Mouse (Mus musculus): ENCODE data around the gene Tiam1. TPM values are rescaled to one million over a fixed set of nuclear protein-coding genes. Genes with fewer than 3 reads are reported as not detected.

The Tiam1 gene
- total and polyA plus RNA-seq, 2 experiments from 2014 or later: 20.5 to 42.4 TPM

GRCm38 (mm10) chr16:90167646-90168045 is 24.1 kb upstream of the Tiam1 start:
- no peaks in the 10 kb centered on the region for H3K36me3 ChIP-seq (ENCODE audit: insufficient read depth)
- no peaks in the 10 kb centered on the region for H3K9me3 ChIP-seq (ENCODE audit: low read length)
- no peak overlapping the region for H3K4me2 ChIP-seq (ENCODE audit: low read depth)
- H3K27me3 ChIP-seq (ENCODE audit: insufficient read depth, low read length): no peaks in the 10 kb centered on the region
- WGBS: 23% methylated on average over 10 of the region's 10 CpGs
- H3K4me1 ChIP-seq (ENCODE audit: insufficient read depth): peaks cover 8% of the 10 kb centered on the region; the same call in 1 of the 2 replicates
- H3K27ac ChIP-seq (ENCODE audit: low read depth, low read length): no peak overlapping the region
- DNase-seq (peak; percentile 91), ATAC-seq (no peak)
- peak; percentile 98 for TF ChIP-seq CTCF (IDR thresholded peaks at IDR 0.05; ENCODE audit: low read depth)
- H3K4me3 ChIP-seq (ENCODE audit: low read depth, low read length): no peak overlapping the region
- H3K9ac ChIP-seq: no peak overlapping the region

- ATAC-seq: no peak
Observed at GRCm38 (mm10) chr16:90165435-90165834, 21.9 kb upstream of the Tiam1 start.

GRCm38 (mm10) chr16:90164942-90165341 is 21.4 kb upstream of the Tiam1 start:
- no peak overlapping the region for H3K9ac ChIP-seq
- no peak for ATAC-seq
- H3K9me3 ChIP-seq (ENCODE audit: low read length): no peaks in the 10 kb centered on the region
- no peak for TF ChIP-seq CTCF (IDR thresholded peaks at IDR 0.05; ENCODE audit: low read depth)
- H3K36me3 ChIP-seq (ENCODE audit: insufficient read depth): no peaks in the 10 kb centered on the region
- no peaks in the 10 kb centered on the region for H3K27me3 ChIP-seq (ENCODE audit: insufficient read depth, low read length)
- no peak for DNase-seq
- no peak overlapping the region for H3K4me3 ChIP-seq (ENCODE audit: low read depth, low read length)
- 91% methylated on average over 11 of the region's 11 CpGs for WGBS
- H3K27ac ChIP-seq (ENCODE audit: low read depth, low read length): no peak overlapping the region
- 0 out of 2 replicates have a peak, but pooled peaks cover 4% of the 10 kb centered on the region for H3K4me1 ChIP-seq (ENCODE audit: insufficient read depth)
- no peak overlapping the region for H3K4me2 ChIP-seq (ENCODE audit: low read depth)

More at GRCm38 (mm10) chr16:90165435-90165834, 21.9 kb upstream of the Tiam1 start:
- Histone ChIP-seq H3K4me3 (ENCODE audit: low read depth, low read length) (no peak overlapping the region), H3K36me3 (ENCODE audit: insufficient read depth) (no peaks in the 10 kb centered on the region), H3K27ac (ENCODE audit: low read depth, low read length) (no peak overlapping the region), H3K9me3 (ENCODE audit: low read length) (no peaks in the 10 kb centered on the region), H3K9ac (no peak overlapping the region), H3K4me1 (ENCODE audit: insufficient read depth) (peaks cover 8% of the 10 kb centered on the region; the same call in 1 of the 2 replicates), H3K4me2 (ENCODE audit: low read depth) (no peak overlapping the region), H3K27me3 (ENCODE audit: insufficient read depth, low read length) (no peaks in the 10 kb centered on the region)
- TF ChIP-seq CTCF (IDR thresholded peaks at IDR 0.05; ENCODE audit: low read depth): no peak
- no peak for DNase-seq
- WGBS: 57% methylated on average over 2 of the region's 2 CpGs

- no peak overlapping the region for H3K4me3 ChIP-seq (ENCODE audit: low read depth, low read length)
- no peaks in the 10 kb centered on the region for H3K36me3 ChIP-seq (ENCODE audit: insufficient read depth)
- H3K4me2 ChIP-seq (ENCODE audit: low read depth): no peak overlapping the region
- peak; percentile 67; the same call in 1 of the 2 replicates for ATAC-seq
- no peaks in the 10 kb centered on the region for H3K9me3 ChIP-seq (ENCODE audit: low read length)
- WGBS: 42% methylated on average over 7 of the region's 7 CpGs
- no peak overlapping the region for H3K9ac ChIP-seq
- no peaks in the 10 kb centered on the region for H3K4me1 ChIP-seq (ENCODE audit: insufficient read depth)
- peak; percentile 67 for TF ChIP-seq CTCF (IDR thresholded peaks at IDR 0.05; ENCODE audit: low read depth)
- H3K27ac ChIP-seq (ENCODE audit: low read depth, low read length): no peak overlapping the region
- peak; percentile 43 for DNase-seq
- H3K27me3 ChIP-seq (ENCODE audit: insufficient read depth, low read length): no peaks in the 10 kb centered on the region
Observed at GRCm38 (mm10) chr16:90155080-90155479, 11.5 kb upstream of the Tiam1 start.

GRCm38 (mm10) chr16:90150820-90151219 is 7.3 kb upstream of the Tiam1 start:
- Histone ChIP-seq H3K27me3 (ENCODE audit: insufficient read depth, low read length) (no peaks in the 10 kb centered on the region), H3K27ac (ENCODE audit: low read depth, low read length) (no peak overlapping the region), H3K36me3 (ENCODE audit: insufficient read depth) (no peaks in the 10 kb centered on the region), H3K4me1 (ENCODE audit: insufficient read depth) (no peaks in the 10 kb centered on the region), H3K9ac (no peak overlapping the region), H3K4me3 (ENCODE audit: low read depth, low read length) (no peak overlapping the region), H3K9me3 (ENCODE audit: low read length) (no peaks in the 10 kb centered on the region), H3K4me2 (ENCODE audit: low read depth) (no peak overlapping the region)
- WGBS: 79% methylated on average over 6 of the region's 6 CpGs
- ATAC-seq: no peak
- no peak for TF ChIP-seq CTCF (IDR thresholded peaks at IDR 0.05; ENCODE audit: low read depth)
- no peak for DNase-seq

GRCm38 (mm10) chr16:90150126-90150525 is 6.6 kb upstream of the Tiam1 start:
- H3K4me1 ChIP-seq (ENCODE audit: insufficient read depth): no peaks in the 10 kb centered on the region
- H3K27me3 ChIP-seq (ENCODE audit: insufficient read depth, low read length): no peaks in the 10 kb centered on the region
- WGBS: 47% methylated on average over 7 of the region's 7 CpGs
- no peak for ATAC-seq
- H3K9me3 ChIP-seq (ENCODE audit: low read length): no peaks in the 10 kb centered on the region
- no peak overlapping the region for H3K27ac ChIP-seq (ENCODE audit: low read depth, low read length)
- H3K9ac ChIP-seq: no peak overlapping the region
- no peaks in the 10 kb centered on the region for H3K36me3 ChIP-seq (ENCODE audit: insufficient read depth)
- TF ChIP-seq CTCF (IDR thresholded peaks at IDR 0.05; ENCODE audit: low read depth): no peak
- DNase-seq: no peak
- no peak overlapping the region for H3K4me3 ChIP-seq (ENCODE audit: low read depth, low read length)
- H3K4me2 ChIP-seq (ENCODE audit: low read depth): no peak overlapping the region

GRCm38 (mm10) chr16:90149335-90149734 is 5.8 kb upstream of the Tiam1 start:
- H3K36me3 ChIP-seq (ENCODE audit: insufficient read depth): no peaks in the 10 kb centered on the region
- H3K4me3 ChIP-seq (ENCODE audit: low read depth, low read length): no peak overlapping the region
- TF ChIP-seq CTCF (IDR thresholded peaks at IDR 0.05; ENCODE audit: low read depth): no peak
- no peak overlapping the region for H3K27ac ChIP-seq (ENCODE audit: low read depth, low read length)
- DNase-seq (no peak), ATAC-seq (no peak)
- H3K9ac ChIP-seq: no peak overlapping the region
- no peaks in the 10 kb centered on the region for H3K27me3 ChIP-seq (ENCODE audit: insufficient read depth, low read length)
- WGBS: 85% methylated on average over 9 of the region's 9 CpGs
- H3K4me1 ChIP-seq (ENCODE audit: insufficient read depth): peaks cover 4% of the 10 kb centered on the region; the same call in 1 of the 2 replicates
- H3K4me2 ChIP-seq (ENCODE audit: low read depth): no peak overlapping the region
- no peaks in the 10 kb centered on the region for H3K9me3 ChIP-seq (ENCODE audit: low read length)
